Mouse (Mus musculus) myocyte (in vitro differentiated cells): ENCODE measurements around the gene Ncan.

ENCODE experiments used
- CEBPB ChIP-seq: IDR thresholded peaks from 2 replicates; pipeline ENCODE4 v1.6.1; 2011; ENCODE audit warnings: mild to moderate bottlenecking, moderate library complexity; ENCODE audit not compliant: poor library complexity, insufficient read depth, severe bottlenecking
- E2F4 ChIP-seq: IDR thresholded peaks from one replicate; pipeline ENCODE4 v1.6.1; 2011; ENCODE audit warnings: mild to moderate bottlenecking, control low read depth, moderate library complexity; ENCODE audit not compliant: insufficient read depth
- MAX ChIP-seq: IDR thresholded peaks from one replicate; pipeline ENCODE4 v1.6.1; 2011; ENCODE audit warnings: low read depth, mild to moderate bottlenecking, control low read depth
- MYOD1 ChIP-seq, 3 experiments: IDR thresholded peaks; one replicate each; pipeline ENCODE4 v1.6.1; 2011; ENCODE audit warnings: control low read depth in 2 of 3, low read depth in 2 of 3, mild to moderate bottlenecking in 2 of 3, moderate library complexity in 1 of 3; ENCODE audit not compliant: insufficient read length in 2 of 3, control insufficient read depth in 1 of 3
- POLR2A ChIP-seq: IDR thresholded peaks from one replicate; pipeline ENCODE4 v1.6.1; 2011; ENCODE audit warnings: low read depth, mild to moderate bottlenecking, control low read depth, moderate library complexity; ENCODE audit not compliant: insufficient read length
- POLR2AphosphoS2 ChIP-seq: IDR thresholded peaks from one replicate; pipeline ENCODE4 v1.6.1; 2011; ENCODE audit warnings: low read depth, control low read depth; ENCODE audit not compliant: insufficient read length
- SRF ChIP-seq: IDR thresholded peaks from one replicate; pipeline ENCODE4 v1.6.1; 2011; ENCODE audit warnings: low read depth; ENCODE audit not compliant: control insufficient read depth, insufficient read length
- USF1 ChIP-seq: IDR thresholded peaks from one replicate; pipeline ENCODE4 v1.6.1; 2011; ENCODE audit warnings: low read depth, mild to moderate bottlenecking, control low read depth, moderate library complexity

DNA sequence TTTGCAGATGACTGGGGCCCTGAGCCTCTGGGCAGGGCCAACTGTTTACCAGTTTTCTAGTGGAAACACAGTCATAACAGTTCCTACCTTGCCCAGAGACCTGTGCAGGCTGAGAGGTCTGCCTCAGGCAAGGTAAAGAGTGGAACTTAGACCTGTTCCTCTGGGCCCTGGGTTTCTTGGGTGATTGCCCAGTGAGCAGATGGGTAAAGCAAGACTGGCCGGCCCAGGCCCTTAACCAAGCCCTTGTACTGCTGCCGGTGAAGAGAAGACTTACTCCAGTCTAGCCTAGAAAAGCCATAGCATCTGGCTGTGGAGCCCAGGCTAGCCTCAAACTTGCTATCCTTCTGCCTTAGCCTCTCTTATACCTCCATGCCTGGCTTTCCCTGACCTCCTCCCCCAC, 38.7 kb downstream of the Ncan start:
- no peak for TF ChIP-seq USF1
- TF ChIP-seq POLR2AphosphoS2 = no peak
- no peak for TF ChIP-seq E2F4
- TF ChIP-seq MAX = no peak
- TF ChIP-seq CEBPB = no peak
- TF ChIP-seq POLR2A = no peak
- TF ChIP-seq SRF = no peak
- TF ChIP-seq MYOD1 (IDR thresholded peaks at IDR 0.05; ENCODE audit: control insufficient read depth in 1 of 3, insufficient read length in 2 of 3, low read depth in 2 of 3) = no peak
